Mouse (Mus musculus): ENCODE results near the gene Gfra4. TPM values are rescaled to one million over a fixed set of nuclear protein-coding genes. Genes with fewer than 3 reads are reported as not detected.

Gfra4 gene
- 2.9 and 3.5 TPM in 2 replicates for polyA plus RNA-seq (2014; fragmentation: Nextera tagmentation; extraction: Ambion mirVana)

DNA sequence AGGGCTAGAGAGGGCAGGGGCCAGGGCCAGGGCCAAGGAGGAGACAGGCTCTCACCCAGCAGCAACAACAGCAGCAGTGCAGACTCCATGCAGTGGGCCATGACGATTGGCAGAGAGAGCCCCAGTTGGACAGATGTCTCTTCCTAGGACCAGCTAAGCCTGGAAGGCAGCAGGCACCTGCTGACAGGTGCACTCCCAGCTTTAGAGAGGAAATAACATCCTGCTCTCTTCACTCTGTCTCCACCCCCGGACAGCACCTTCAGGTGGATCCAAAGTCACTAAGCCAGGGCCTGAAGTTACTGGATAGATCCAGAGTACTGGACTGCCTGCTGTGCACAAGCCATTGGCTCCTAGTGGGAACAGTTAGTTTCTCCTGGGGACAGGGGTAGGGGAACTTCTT is at the start of gene Gfra4:
Gene Gfra4, minus strand, starts transcription at position 101 of the 400 bp plus-strand sequence.
- H3K4me3 ChIP-seq (ENCODE audit: low read depth, low read length), result no peak within 1 kb of the TSS
- peaks cover 55% of the 10 kb centered on the region for H3K27me3 ChIP-seq (replicated peaks; ENCODE audit: control insufficient read depth, insufficient read depth, low read length)
- 66% methylated on average over 2 of the region's 2 CpGs for WGBS
- H3K4me2 ChIP-seq, result no peak within 1 kb of the TSS; the same call in 1 of the 2 replicates
- no peaks in the 10 kb centered on the region for H3K36me3 ChIP-seq (ENCODE audit: control insufficient read depth, insufficient read depth, low read length)
- no peak for DNase-seq (ENCODE audit: low spot score)
- no peak for ATAC-seq (replicated peaks; ENCODE audit: low FRiP score)
- H3K9me3 ChIP-seq (ENCODE audit: control insufficient read depth, low read length), result no peaks in the 10 kb centered on the region
- 0 out of 2 replicates have a peak, but pooled peaks cover 2% of the 10 kb centered on the region for H3K4me1 ChIP-seq (replicated peaks; ENCODE audit: control insufficient read depth, insufficient read depth, low read length)
- no peak within 1 kb of the TSS for H3K27ac ChIP-seq (ENCODE audit: low read depth, low read length)
- H3K9ac ChIP-seq (ENCODE audit: low read depth, low read length), result no peak within 1 kb of the TSS

- Histone ChIP-seq H3K27me3 (replicated peaks; ENCODE audit: control insufficient read depth, insufficient read depth, low read length) (no peaks in the 10 kb centered on the region), H3K27ac (ENCODE audit: low read depth, low read length) (no peak overlapping the region), H3K4me3 (ENCODE audit: low read depth, low read length) (no peak overlapping the region), H3K9me3 (ENCODE audit: control insufficient read depth, low read length) (no peaks in the 10 kb centered on the region), H3K4me1 (replicated peaks; ENCODE audit: control insufficient read depth, insufficient read depth, low read length) (peaks cover 2% of the 10 kb centered on the region; the same call in 1 of the 2 replicates), H3K36me3 (ENCODE audit: control insufficient read depth, insufficient read depth, low read length) (no peaks in the 10 kb centered on the region), H3K9ac (ENCODE audit: low read depth, low read length) (no peak overlapping the region), H3K4me2 (no peak overlapping the region)
- 56% methylated on average over 3 of the region's 3 CpGs for WGBS
- ATAC-seq (replicated peaks; ENCODE audit: low FRiP score), result no peak
- no peak for DNase-seq (ENCODE audit: low spot score)
Observed at GRCm38 (mm10) chr2:131090852-131091251, 48.0 kb upstream of the Gfra4 start.

- DNase-seq (ENCODE audit: low spot score), result no peak
- peaks cover 2% of the 10 kb centered on the region; the same call in 1 of the 2 replicates for H3K4me1 ChIP-seq (replicated peaks; ENCODE audit: control insufficient read depth, insufficient read depth, low read length)
- no peaks in the 10 kb centered on the region for H3K36me3 ChIP-seq (ENCODE audit: control insufficient read depth, insufficient read depth, low read length)
- no peak overlapping the region for H3K4me3 ChIP-seq (ENCODE audit: low read depth, low read length)
- no peak overlapping the region for H3K4me2 ChIP-seq
- WGBS, result 72% methylated on average over 1 of the region's 1 CpGs
- no peak overlapping the region for H3K9ac ChIP-seq (ENCODE audit: low read depth, low read length)
- no peak for ATAC-seq (replicated peaks; ENCODE audit: low FRiP score)
- no peaks in the 10 kb centered on the region for H3K27me3 ChIP-seq (replicated peaks; ENCODE audit: control insufficient read depth, insufficient read depth, low read length)
- no peaks in the 10 kb centered on the region for H3K9me3 ChIP-seq (ENCODE audit: control insufficient read depth, low read length)
- H3K27ac ChIP-seq (ENCODE audit: low read depth, low read length), result no peak overlapping the region
Observed at GRCm38 (mm10) chr2:131089634-131090033, 46.7 kb upstream of the Gfra4 start.

DNA sequence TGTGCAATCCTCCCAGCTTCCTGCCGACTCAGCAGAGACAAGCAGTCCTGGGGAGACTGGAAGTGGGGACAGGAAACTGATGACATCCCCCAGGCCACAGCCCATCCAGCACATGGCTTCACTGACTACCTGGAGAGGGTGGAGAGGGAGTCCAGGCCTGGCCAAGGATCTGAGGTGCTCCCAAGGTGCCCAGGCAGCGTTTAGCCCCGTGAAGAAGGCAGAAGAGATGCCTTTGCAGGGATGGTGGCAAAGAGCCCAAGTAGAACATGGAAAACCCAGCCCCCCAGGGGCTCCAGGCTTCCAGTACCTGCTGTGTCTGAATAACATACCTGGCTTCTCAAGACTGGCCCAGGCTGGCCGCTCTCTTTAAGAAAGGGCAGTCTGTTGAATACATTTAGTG is 45.7 kb upstream of the Gfra4 start:
- H3K4me1 ChIP-seq (replicated peaks; ENCODE audit: control insufficient read depth, insufficient read depth, low read length), result no peaks in the 10 kb centered on the region
- WGBS, result 75% methylated on average over 4 of the region's 4 CpGs
- no peak overlapping the region for H3K4me2 ChIP-seq
- H3K27me3 ChIP-seq (replicated peaks; ENCODE audit: control insufficient read depth, insufficient read depth, low read length), result no peaks in the 10 kb centered on the region
- no peak for ATAC-seq (replicated peaks; ENCODE audit: low FRiP score)
- H3K9me3 ChIP-seq (ENCODE audit: control insufficient read depth, low read length), result no peaks in the 10 kb centered on the region
- no peak overlapping the region for H3K27ac ChIP-seq (ENCODE audit: low read depth, low read length)
- no peak for DNase-seq (ENCODE audit: low spot score)
- no peak overlapping the region for H3K4me3 ChIP-seq (ENCODE audit: low read depth, low read length)
- no peak overlapping the region for H3K9ac ChIP-seq (ENCODE audit: low read depth, low read length)
- H3K36me3 ChIP-seq (ENCODE audit: control insufficient read depth, insufficient read depth, low read length), result no peaks in the 10 kb centered on the region

DNA sequence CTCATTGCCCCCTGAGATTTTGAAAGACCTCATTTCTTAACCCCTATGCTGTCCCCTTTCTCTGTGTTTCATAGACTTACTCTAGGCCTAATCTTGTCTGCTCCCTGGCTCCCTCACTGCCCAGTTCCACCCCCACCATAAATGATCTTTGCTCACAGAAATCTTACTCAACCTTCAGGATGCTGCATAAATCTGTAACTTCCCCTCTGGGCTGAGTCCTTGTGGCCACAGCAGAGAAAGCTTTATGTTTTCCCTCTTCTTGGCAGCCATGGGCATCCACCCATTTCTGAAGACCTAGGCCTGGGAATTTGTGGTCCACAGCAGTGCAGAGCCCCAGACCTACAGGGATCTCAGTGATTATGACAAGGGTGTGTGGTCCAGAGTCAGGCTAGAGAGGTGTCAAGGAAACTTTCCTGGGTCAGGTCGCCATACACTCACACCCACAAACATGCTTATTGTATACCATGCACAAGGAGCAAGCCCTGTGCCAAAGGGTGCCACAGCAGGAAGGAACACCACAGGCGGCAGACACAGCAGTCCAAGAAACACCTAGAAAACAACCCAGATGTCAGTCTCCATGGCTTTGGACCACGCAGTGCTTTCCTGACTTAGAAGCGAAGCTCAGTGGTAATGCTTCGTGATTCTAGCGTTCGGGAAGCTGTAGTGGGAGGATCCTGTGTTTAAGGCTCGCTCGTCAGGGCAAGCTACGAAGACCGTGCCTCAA is 43.9 kb upstream of the Gfra4 start, which contains the start of gene Siglec1:
Gene Siglec1, minus strand, starts transcription at position 99 of the 724 bp plus-strand sequence.
- Histone ChIP-seq H3K9me3 (ENCODE audit: control insufficient read depth, low read length) (no peaks in the 10 kb centered on the region), H3K36me3 (ENCODE audit: control insufficient read depth, insufficient read depth, low read length) (no peaks in the 10 kb centered on the region), H3K4me1 (replicated peaks; ENCODE audit: control insufficient read depth, insufficient read depth, low read length) (no peaks in the 10 kb centered on the region), H3K9ac (ENCODE audit: low read depth, low read length) (no peak within 1 kb of the TSS), H3K4me3 (ENCODE audit: low read depth, low read length) (no peak within 1 kb of the TSS), H3K4me2 (no peak within 1 kb of the TSS), H3K27ac (ENCODE audit: low read depth, low read length) (no peak within 1 kb of the TSS), H3K27me3 (replicated peaks; ENCODE audit: control insufficient read depth, insufficient read depth, low read length) (no peaks in the 10 kb centered on the region)
- 64% methylated on average over 11 of the region's 11 CpGs for WGBS
- DNase-seq (ENCODE audit: low spot score) (no peak), ATAC-seq (replicated peaks; ENCODE audit: low FRiP score) (no peak)

GRCm38 (mm10) chr2:131084206-131084605 is 41.3 kb upstream of the Gfra4 start:
- no peaks in the 10 kb centered on the region for H3K36me3 ChIP-seq (ENCODE audit: control insufficient read depth, insufficient read depth, low read length)
- H3K27ac ChIP-seq (ENCODE audit: low read depth, low read length), result no peak overlapping the region
- 80% methylated on average over 4 of the region's 4 CpGs for WGBS

GRCm38 (mm10) chr2:131080507-131080906 is 37.6 kb upstream of the Gfra4 start:
- Histone ChIP-seq H3K27ac (ENCODE audit: low read depth, low read length) (no peak overlapping the region), H3K36me3 (ENCODE audit: control insufficient read depth, insufficient read depth, low read length) (no peaks in the 10 kb centered on the region), H3K4me3 (ENCODE audit: low read depth, low read length) (no peak overlapping the region), H3K27me3 (replicated peaks; ENCODE audit: control insufficient read depth, insufficient read depth, low read length) (peaks cover 25% of the 10 kb centered on the region), H3K4me1 (replicated peaks; ENCODE audit: control insufficient read depth, insufficient read depth, low read length) (0 out of 2 replicates have a peak, but pooled peaks cover 2% of the 10 kb centered on the region), H3K9me3 (ENCODE audit: control insufficient read depth, low read length) (no peaks in the 10 kb centered on the region), H3K9ac (ENCODE audit: low read depth, low read length) (no peak overlapping the region), H3K4me2 (no peak overlapping the region)
- ATAC-seq (replicated peaks; ENCODE audit: low FRiP score) (no peak), DNase-seq (ENCODE audit: low spot score) (no peak)
- 31% methylated on average over 5 of the region's 5 CpGs for WGBS

More at GRCm38 (mm10) chr2:131084206-131084605, 41.3 kb upstream of the Gfra4 start:
- no peak overlapping the region for H3K9ac ChIP-seq (ENCODE audit: low read depth, low read length)
- H3K4me1 ChIP-seq (replicated peaks; ENCODE audit: control insufficient read depth, insufficient read depth, low read length), result 0 out of 2 replicates have a peak, but pooled peaks cover 2% of the 10 kb centered on the region
- no peak overlapping the region for H3K4me2 ChIP-seq
- no peak for DNase-seq (ENCODE audit: low spot score)
- H3K27me3 ChIP-seq (replicated peaks; ENCODE audit: control insufficient read depth, insufficient read depth, low read length), result peaks cover 10% of the 10 kb centered on the region
- no peak for ATAC-seq (replicated peaks; ENCODE audit: low FRiP score)
- H3K4me3 ChIP-seq (ENCODE audit: low read depth, low read length), result no peak overlapping the region
- H3K9me3 ChIP-seq (ENCODE audit: control insufficient read depth, low read length), result no peaks in the 10 kb centered on the region

DNA sequence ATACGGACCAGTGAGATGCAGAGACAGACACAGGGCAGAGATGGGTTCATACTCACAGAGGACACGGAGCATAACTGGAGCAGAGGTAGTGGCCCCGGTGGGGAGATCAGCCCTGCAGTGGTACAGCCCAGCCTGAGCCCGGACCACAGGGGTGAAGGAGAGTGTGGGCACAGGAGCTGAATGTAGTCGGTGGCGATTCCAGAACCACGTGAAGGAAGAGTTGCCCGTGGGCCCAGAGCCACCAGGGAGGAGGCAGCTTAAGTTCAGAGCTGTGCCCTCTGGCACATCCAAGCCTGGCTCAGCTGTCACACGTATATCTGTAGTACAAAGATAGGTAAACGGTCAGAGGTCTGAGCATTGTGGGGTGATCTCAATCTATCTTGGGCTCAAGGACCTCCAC is 29.6 kb upstream of the Gfra4 start:
- no peak for ATAC-seq (replicated peaks; ENCODE audit: low FRiP score)
- no peaks in the 10 kb centered on the region for H3K9me3 ChIP-seq (ENCODE audit: control insufficient read depth, low read length)
- WGBS, result 83% methylated on average over 10 of the region's 10 CpGs
- no peaks in the 10 kb centered on the region for H3K4me1 ChIP-seq (replicated peaks; ENCODE audit: control insufficient read depth, insufficient read depth, low read length)
- H3K4me3 ChIP-seq (ENCODE audit: low read depth, low read length), result no peak overlapping the region
- DNase-seq (ENCODE audit: low spot score), result no peak
- no peak overlapping the region for H3K27ac ChIP-seq (ENCODE audit: low read depth, low read length)
- no peak overlapping the region for H3K4me2 ChIP-seq
- H3K9ac ChIP-seq (ENCODE audit: low read depth, low read length), result no peak overlapping the region
- H3K27me3 ChIP-seq (replicated peaks; ENCODE audit: control insufficient read depth, insufficient read depth, low read length), result peaks cover 6% of the 10 kb centered on the region
- H3K36me3 ChIP-seq (ENCODE audit: control insufficient read depth, insufficient read depth, low read length), result no peaks in the 10 kb centered on the region

- 65% methylated on average over 6 of the region's 6 CpGs for WGBS
- DNase-seq (ENCODE audit: low spot score), result no peak
- no peak for ATAC-seq (replicated peaks; ENCODE audit: low FRiP score)
- Histone ChIP-seq H3K4me3 (ENCODE audit: low read depth, low read length) (no peak overlapping the region), H3K27me3 (replicated peaks; ENCODE audit: control insufficient read depth, insufficient read depth, low read length) (peaks cover 41% of the 10 kb centered on the region), H3K4me1 (replicated peaks; ENCODE audit: control insufficient read depth, insufficient read depth, low read length) (peaks cover 5% of the 10 kb centered on the region; the same call in 1 of the 2 replicates), H3K9ac (ENCODE audit: low read depth, low read length) (no peak overlapping the region), H3K36me3 (ENCODE audit: control insufficient read depth, insufficient read depth, low read length) (no peaks in the 10 kb centered on the region), H3K4me2 (no peak overlapping the region), H3K9me3 (ENCODE audit: control insufficient read depth, low read length) (no peaks in the 10 kb centered on the region), H3K27ac (ENCODE audit: low read depth, low read length) (no peak overlapping the region)
Observed at GRCm38 (mm10) chr2:131067481-131067880, 24.6 kb upstream of the Gfra4 start.

Measured in liver, embryonic 11.5 days (tissue).